ENCODE assay signal across 28 mouse cellular contexts in the genomic region with DNA sequence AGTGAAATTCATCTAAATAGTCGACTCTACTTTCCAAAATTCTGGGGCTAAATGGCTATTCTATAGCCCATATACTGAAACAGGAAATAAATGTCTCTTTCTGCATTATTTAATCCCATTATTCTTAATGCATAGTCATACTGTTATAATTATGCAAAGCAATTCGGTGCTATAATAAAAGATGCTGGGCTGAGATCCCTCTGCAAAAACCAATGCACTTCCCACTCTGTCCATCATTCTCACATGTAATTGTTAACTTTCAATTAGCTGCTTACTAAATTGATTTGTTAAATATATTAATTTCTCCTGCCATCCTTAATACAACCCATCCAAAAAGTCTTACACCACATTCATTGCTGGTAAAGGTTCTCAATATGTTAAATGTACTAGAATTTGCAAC.
"Had no signal": no experiment of that assay in that cellular context is flagged by ENCODE, and none has a peak within 500 bp of the region (broad histone marks: within the 10 kb centered on the region; RNA-seq: fewer than 3 reads in every experiment).

No protein-coding gene starts in this region.

- H3K9ac ChIP-seq: heart, embryonic 13.5 days; heart, embryonic 15.5 days; hindbrain, embryonic 13.5 days; hindbrain, embryonic 15.5 days; kidney, embryonic 15.5 days; limb, embryonic 12.5 days; liver, embryonic 13.5 days; liver, embryonic 15.5 days; liver, postnatal 0 days had no signal

- ATAC-seq: hindbrain, postnatal 0 days; intestine, embryonic 16.5 days; liver, postnatal 0 days had no signal

- H3K4me1 ChIP-seq: heart, embryonic 13.5 days; heart, embryonic 15.5 days; hindbrain, embryonic 13.5 days; hindbrain, embryonic 15.5 days; kidney, embryonic 15.5 days; limb, embryonic 10.5 days; limb, embryonic 12.5 days; liver, embryonic 13.5 days; liver, embryonic 15.5 days had no signal

- H3K9me3 ChIP-seq: heart, embryonic 13.5 days; heart, embryonic 15.5 days; hindbrain, embryonic 15.5 days; kidney, embryonic 15.5 days; limb, embryonic 10.5 days; limb, embryonic 12.5 days; liver, embryonic 13.5 days; liver, embryonic 15.5 days had no signal

- H3K27ac ChIP-seq: heart, adult 2 months; heart, embryonic 13.5 days; heart, embryonic 15.5 days; hindbrain, embryonic 13.5 days; hindbrain, embryonic 15.5 days; hindbrain, postnatal 0 days; kidney, embryonic 15.5 days; kidney, postnatal 0 days; left cerebral cortex, adult 2 months; limb, embryonic 10.5 days; limb, embryonic 12.5 days; liver, embryonic 13.5 days; liver, embryonic 15.5 days had no signal

- DNase-seq: gastrocnemius, postnatal 14 days; gastrocnemius, postnatal 36 days; heart, adult 11 months; heart, adult 2 months; heart, postnatal 14 days; heart, postnatal 36 days; kidney, adult 11 months; kidney, adult 2 months; kidney, adult 9 months; kidney, postnatal 14 days; kidney, postnatal 36 days; liver; liver, embryonic 13.5 days; liver, postnatal 0 days had no signal

- H3K36me3 ChIP-seq: heart, embryonic 13.5 days; heart, embryonic 15.5 days; hindbrain, embryonic 13.5 days; hindbrain, embryonic 15.5 days; kidney, embryonic 15.5 days; limb, embryonic 10.5 days; limb, embryonic 12.5 days; liver, embryonic 13.5 days; liver, embryonic 15.5 days had no signal

- H3K4me2 ChIP-seq: heart, embryonic 11.5 days; heart, embryonic 13.5 days; heart, embryonic 15.5 days; hindbrain, embryonic 13.5 days; hindbrain, embryonic 15.5 days; kidney, embryonic 15.5 days; limb, embryonic 12.5 days; liver, embryonic 11.5 days; liver, embryonic 13.5 days; liver, embryonic 15.5 days had no signal

- H3K4me3 ChIP-seq: heart, adult 2 months; heart, embryonic 13.5 days; heart, embryonic 15.5 days; hindbrain, embryonic 13.5 days; hindbrain, embryonic 15.5 days; kidney, embryonic 15.5 days; left cerebral cortex, adult 2 months; limb, embryonic 10.5 days; limb, embryonic 12.5 days; liver, embryonic 13.5 days; liver, embryonic 15.5 days had no signal

- H3K27me3 ChIP-seq: heart, embryonic 13.5 days; heart, embryonic 15.5 days; hindbrain, embryonic 13.5 days; hindbrain, embryonic 15.5 days; kidney, embryonic 15.5 days; limb, embryonic 12.5 days; liver, embryonic 13.5 days; liver, embryonic 15.5 days had no signal
